Mouse (Mus musculus): ENCODE measurements around the gene Nav1. TPM values are rescaled to one million over a fixed set of nuclear protein-coding genes. Genes with fewer than 3 reads are reported as not detected.

Gene Nav1
- polyA plus RNA-seq, 1 experiment from 2014 or later, result 48.8 TPM

GRCm38 (mm10) chr1:135577793-135578192 lies 29.3 kb downstream of the Nav1 start:
- Histone ChIP-seq H3K4me1 (ENCODE audit: control insufficient read depth, insufficient read depth, low read depth, low read length) (peaks cover 55% of the 10 kb centered on the region), H3K27ac (ENCODE audit: low read depth, low read length) (no peak overlapping the region), H3K4me3 (ENCODE audit: low read length) (no peak overlapping the region), H3K36me3 (ENCODE audit: control insufficient read depth, insufficient read depth, low read length) (no peaks in the 10 kb centered on the region), H3K4me2 (ENCODE audit: low read length) (no peak overlapping the region), H3K27me3 (replicated peaks; ENCODE audit: control insufficient read depth, insufficient read depth, low read length) (no peaks in the 10 kb centered on the region), H3K9me3 (ENCODE audit: control insufficient read depth, low read length) (no peaks in the 10 kb centered on the region), H3K9ac (ENCODE audit: low read depth, low read length) (no peak overlapping the region)
- WGBS, result 56% methylated on average over 2 of the region's 2 CpGs
- no peak for ATAC-seq

GRCm38 (mm10) chr1:135575393-135575792 lies 31.7 kb downstream of the Nav1 start:
- H3K27me3 ChIP-seq (replicated peaks; ENCODE audit: control insufficient read depth, insufficient read depth, low read length), result no peaks in the 10 kb centered on the region
- H3K9me3 ChIP-seq (ENCODE audit: control insufficient read depth, low read length), result no peaks in the 10 kb centered on the region
- no peak overlapping the region for H3K27ac ChIP-seq (ENCODE audit: low read depth, low read length)
- H3K4me2 ChIP-seq (ENCODE audit: low read length), result no peak overlapping the region
- 97% methylated on average over 1 of the region's 1 CpGs for WGBS
- H3K36me3 ChIP-seq (ENCODE audit: control insufficient read depth, insufficient read depth, low read length), result no peaks in the 10 kb centered on the region
- H3K9ac ChIP-seq (ENCODE audit: low read depth, low read length), result no peak overlapping the region
- no peak overlapping the region for H3K4me3 ChIP-seq (ENCODE audit: low read length)
- ATAC-seq, result no peak
- peaks cover 36% of the 10 kb centered on the region for H3K4me1 ChIP-seq (ENCODE audit: control insufficient read depth, insufficient read depth, low read depth, low read length)

GRCm38 (mm10) chr1:135574451-135575208 lies 32.5 kb downstream of the Nav1 start:
- no peaks in the 10 kb centered on the region for H3K9me3 ChIP-seq (ENCODE audit: control insufficient read depth, low read length)

GRCm38 (mm10) chr1:135572139-135572892 lies 34.8 kb downstream of the Nav1 start:
- Histone ChIP-seq H3K27ac (ENCODE audit: low read depth, low read length) (peak overlapping the region; percentile 52; the same call in 1 of the 2 replicates), H3K9ac (ENCODE audit: low read depth, low read length) (no peak overlapping the region), H3K4me2 (ENCODE audit: low read length) (no peak overlapping the region), H3K36me3 (ENCODE audit: control insufficient read depth, insufficient read depth, low read length) (no peaks in the 10 kb centered on the region), H3K4me3 (ENCODE audit: low read length) (no peak overlapping the region), H3K4me1 (ENCODE audit: control insufficient read depth, insufficient read depth, low read depth, low read length) (peaks cover 10% of the 10 kb centered on the region; the same call in 1 of the 2 replicates), H3K9me3 (ENCODE audit: control insufficient read depth, low read length) (no peaks in the 10 kb centered on the region), H3K27me3 (replicated peaks; ENCODE audit: control insufficient read depth, insufficient read depth, low read length) (no peaks in the 10 kb centered on the region)
- 46% methylated on average over 4 of the region's 4 CpGs for WGBS
- ATAC-seq, result no peak

More at GRCm38 (mm10) chr1:135574451-135575208, 32.5 kb downstream of the Nav1 start:
- no peak overlapping the region for H3K4me2 ChIP-seq (ENCODE audit: low read length)
- no peak overlapping the region for H3K4me3 ChIP-seq (ENCODE audit: low read length)
- peaks cover 29% of the 10 kb centered on the region for H3K4me1 ChIP-seq (ENCODE audit: control insufficient read depth, insufficient read depth, low read depth, low read length)
- no peak for ATAC-seq
- H3K9ac ChIP-seq (ENCODE audit: low read depth, low read length), result no peak overlapping the region
- 69% methylated on average over 4 of the region's 4 CpGs for WGBS
- H3K27me3 ChIP-seq (replicated peaks; ENCODE audit: control insufficient read depth, insufficient read depth, low read length), result no peaks in the 10 kb centered on the region
- H3K27ac ChIP-seq (ENCODE audit: low read depth, low read length), result no peak overlapping the region
- H3K36me3 ChIP-seq (ENCODE audit: control insufficient read depth, insufficient read depth, low read length), result no peaks in the 10 kb centered on the region

- no peak overlapping the region for H3K9ac ChIP-seq (ENCODE audit: low read depth, low read length)
- H3K4me2 ChIP-seq (ENCODE audit: low read length), result no peak overlapping the region
- no peak overlapping the region for H3K4me3 ChIP-seq (ENCODE audit: low read length)
- no peaks in the 10 kb centered on the region for H3K27me3 ChIP-seq (replicated peaks; ENCODE audit: control insufficient read depth, insufficient read depth, low read length)
- H3K9me3 ChIP-seq (ENCODE audit: control insufficient read depth, low read length), result no peaks in the 10 kb centered on the region
- H3K27ac ChIP-seq (ENCODE audit: low read depth, low read length), result no peak overlapping the region
- no peaks in the 10 kb centered on the region for H3K36me3 ChIP-seq (ENCODE audit: control insufficient read depth, insufficient read depth, low read length)
- peaks cover 38% of the 10 kb centered on the region for H3K4me1 ChIP-seq (ENCODE audit: control insufficient read depth, insufficient read depth, low read depth, low read length)
- 65% methylated on average over 8 of the region's 8 CpGs for WGBS
- ATAC-seq, result no peak
Observed at GRCm38 (mm10) chr1:135568087-135568486, 39.0 kb downstream of the Nav1 start.

GRCm38 (mm10) chr1:135566611-135567010 lies 40.5 kb downstream of the Nav1 start:
- peaks cover 46% of the 10 kb centered on the region for H3K4me1 ChIP-seq (ENCODE audit: control insufficient read depth, insufficient read depth, low read depth, low read length)
- H3K27ac ChIP-seq (ENCODE audit: low read depth, low read length), result no peak overlapping the region
- no peaks in the 10 kb centered on the region for H3K27me3 ChIP-seq (replicated peaks; ENCODE audit: control insufficient read depth, insufficient read depth, low read length)
- no peaks in the 10 kb centered on the region for H3K36me3 ChIP-seq (ENCODE audit: control insufficient read depth, insufficient read depth, low read length)
- ATAC-seq, result no peak
- no peak overlapping the region for H3K9ac ChIP-seq (ENCODE audit: low read depth, low read length)
- no peak overlapping the region for H3K4me3 ChIP-seq (ENCODE audit: low read length)
- no peak overlapping the region for H3K4me2 ChIP-seq (ENCODE audit: low read length)
- no peaks in the 10 kb centered on the region for H3K9me3 ChIP-seq (ENCODE audit: control insufficient read depth, low read length)
- WGBS, result 74% methylated on average over 7 of the region's 7 CpGs

- H3K9me3 ChIP-seq (ENCODE audit: control insufficient read depth, low read length), result no peaks in the 10 kb centered on the region
- H3K9ac ChIP-seq (ENCODE audit: low read depth, low read length), result no peak overlapping the region
- peak overlapping the region; percentile 61 for H3K27ac ChIP-seq (ENCODE audit: low read depth, low read length)
- peaks cover 54% of the 10 kb centered on the region for H3K4me1 ChIP-seq (ENCODE audit: control insufficient read depth, insufficient read depth, low read depth, low read length)
- H3K27me3 ChIP-seq (replicated peaks; ENCODE audit: control insufficient read depth, insufficient read depth, low read length), result no peaks in the 10 kb centered on the region
- no peak overlapping the region for H3K4me3 ChIP-seq (ENCODE audit: low read length)
- no peak overlapping the region for H3K4me2 ChIP-seq (ENCODE audit: low read length)
- WGBS, result 45% methylated on average over 5 of the region's 5 CpGs
- H3K36me3 ChIP-seq (ENCODE audit: control insufficient read depth, insufficient read depth, low read length), result no peaks in the 10 kb centered on the region
- ATAC-seq, result peak; percentile 23; the same call in 1 of the 2 replicates
Observed at GRCm38 (mm10) chr1:135565775-135566174, 41.3 kb downstream of the Nav1 start.

- Histone ChIP-seq H3K4me1 (ENCODE audit: control insufficient read depth, insufficient read depth, low read depth, low read length) (peaks cover 60% of the 10 kb centered on the region), H3K4me2 (ENCODE audit: low read length) (peak overlapping the region; percentile 2; the same call in 1 of the 2 replicates), H3K27me3 (replicated peaks; ENCODE audit: control insufficient read depth, insufficient read depth, low read length) (no peaks in the 10 kb centered on the region), H3K9ac (ENCODE audit: low read depth, low read length) (0 out of 2 replicates have a peak overlapping the region, but pooled peaks have one; percentile 33), H3K27ac (ENCODE audit: low read depth, low read length) (peak overlapping the region; percentile 61), H3K9me3 (ENCODE audit: control insufficient read depth, low read length) (no peaks in the 10 kb centered on the region), H3K36me3 (ENCODE audit: control insufficient read depth, insufficient read depth, low read length) (no peaks in the 10 kb centered on the region), H3K4me3 (ENCODE audit: low read length) (no peak overlapping the region)
- ATAC-seq, result peak; percentile 72
- WGBS, result 14% methylated on average over 10 of the region's 10 CpGs
Observed at GRCm38 (mm10) chr1:135564660-135565519, 42.2 kb downstream of the Nav1 start.
